Mouse (Mus musculus): ENCODE results near the gene Coil.

DNA sequence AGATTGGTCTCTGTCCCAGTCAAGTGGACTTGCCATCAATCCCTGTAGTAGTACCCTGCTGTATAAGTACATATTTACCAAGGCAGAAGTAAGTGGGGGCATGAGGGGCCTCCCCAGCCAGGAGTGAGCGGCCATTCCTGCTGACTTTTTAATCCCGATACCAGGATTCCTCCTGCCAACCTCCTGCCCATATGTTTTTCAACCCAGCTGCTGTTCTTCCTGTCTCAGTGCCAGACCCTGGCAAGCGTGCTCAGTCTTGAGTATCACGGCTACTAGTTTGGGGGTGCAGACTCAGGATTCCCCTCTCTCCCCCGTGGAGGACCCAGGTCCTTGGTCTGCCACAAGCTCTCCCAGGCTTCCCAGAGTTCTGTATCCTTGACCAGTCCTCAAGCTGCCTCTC lies 32.6 kb downstream of the Coil start:
- TF ChIP-seq CTCF (IDR thresholded peaks at IDR 0.05; ENCODE audit: low read depth, low read length) (no peak), POLR2A (IDR thresholded peaks at IDR 0.05; ENCODE audit: extremely low read depth, insufficient read depth, low read length) (no peak)
